ENCODE assay signal across 13 mouse cellular contexts in genomic region chr11:43891457-43891856, GRCm38 (mm10). TPM values are rescaled to one million over a fixed set of nuclear protein-coding genes. Genes with fewer than 3 reads are reported as not detected.
DNase-seq lines count a peak whose midpoint lies in the region; ATAC-seq lines count a peak whose summit lies in the region.
"Had no signal": no experiment of that assay in that cellular context is flagged by ENCODE, and none has a peak within 500 bp of the region (broad histone marks: within the 10 kb centered on the region; RNA-seq: fewer than 3 reads in every experiment).

No protein-coding gene starts in this region.

- WGBS in midbrain, embryonic 13.5 days, result 90% methylated on average over 3 of the region's 3 CpGs

- H3K9me3 ChIP-seq in midbrain, embryonic 13.5 days, result no peaks in the 10 kb centered on the region
- H3K9me3 ChIP-seq: embryonic facial prominence, embryonic 10.5 days; hindbrain, embryonic 15.5 days; megakaryocyte, embryonic 14.5 days had no signal

- H3K4me2 ChIP-seq in midbrain, embryonic 13.5 days (replicated peaks), result no peak overlapping the region
- H3K4me2 ChIP-seq: hindbrain, embryonic 15.5 days had no signal

- ATAC-seq in midbrain, embryonic 13.5 days, result no peak

- no peak overlapping the region for H3K9ac ChIP-seq in midbrain, embryonic 13.5 days (replicated peaks)
- H3K9ac ChIP-seq: hindbrain, embryonic 15.5 days had no signal

- no peaks in the 10 kb centered on the region for H3K4me1 ChIP-seq in midbrain, embryonic 13.5 days (replicated peaks)
- H3K4me1 ChIP-seq: embryonic facial prominence, embryonic 10.5 days; megakaryocyte, embryonic 14.5 days had no signal

- H3K36me3 ChIP-seq in midbrain, embryonic 13.5 days, result no peaks in the 10 kb centered on the region
- H3K36me3 ChIP-seq: embryonic facial prominence, embryonic 10.5 days; hindbrain, embryonic 15.5 days had no signal

- no peak overlapping the region for H3K27ac ChIP-seq in midbrain, embryonic 13.5 days
- H3K27ac ChIP-seq: embryonic facial prominence, embryonic 10.5 days; hindbrain, embryonic 15.5 days had no signal

- no peaks in the 10 kb centered on the region for H3K27me3 ChIP-seq in midbrain, embryonic 13.5 days
- H3K27me3 ChIP-seq: hindbrain, embryonic 15.5 days; megakaryocyte, embryonic 14.5 days had no signal

- DNase-seq in ovary, adult 18-20 months (ENCODE audit: low spot score), result peak; percentile 14
- DNase-seq in ovary, postnatal 14 days (ENCODE audit: low spot score), result no peak
- DNase-seq in kidney, postnatal 14 days, result peak; percentile 61
- DNase-seq in lung, adult 18-20 months, result peak; percentile 38 to 59
- no peak for DNase-seq in cerebellum, adult 11 months
- no peak for DNase-seq in cerebellum, adult 9-11 months
- DNase-seq: cerebellum, adult 18-20 months; gastrocnemius, postnatal 10 days; thymus, adult 2 months had no signal

- H3K4me3 ChIP-seq in midbrain, embryonic 13.5 days (replicated peaks), result no peak overlapping the region
- H3K4me3 ChIP-seq: embryonic facial prominence, embryonic 10.5 days; hindbrain, embryonic 15.5 days; megakaryocyte, embryonic 14.5 days had no signal

RNA-seq across cellular contexts. Expression of gene Adra1b, which starts 9.6 kb away (rescaled TPM):
- 2.2 and 2.5 TPM in 2 replicates for polyA plus RNA-seq in midbrain, embryonic 13.5 days (2015; fragmentation: Nextera tagmentation; extraction: Ambion mirVana)

Comparison
In these comparisons a context has a peak if more than half of its experiments do, and no peak if none do; other contexts are left out.
1. DNase-seq: peak in ovary, adult 18-20 months (single experiment), kidney, postnatal 14 days (single experiment) and lung, adult 18-20 months (2 of 2); none in ovary, postnatal 14 days (single experiment), cerebellum, adult 11 months (single experiment) and cerebellum, adult 9-11 months (single experiment).